Mouse (Mus musculus) liver, embryonic 14.5 days (tissue): Measurements from ENCODE around the gene Patz1. TPM values are rescaled to one million over a fixed set of nuclear protein-coding genes. Genes with fewer than 3 reads are reported as not detected.

Source experiments
- ATAC-seq: fragments of 200-750 bp; cut with Nextera tagmentation; 2 replicates; pipeline ENCODE4 v1.8.0; 2017; ENCODE audit warnings: moderate number of reproducible peaks, mild to moderate bottlenecking, moderate library complexity; ENCODE audit not compliant: insufficient read depth
- DNase-seq, 3 experiments: peaks; one replicate each; pipeline ENCODE4 v3.0.0-alpha.2; 2012 to 2013; ENCODE audit warnings: low read depth in 3 of 3, low spot score in 3 of 3
- H3K27ac ChIP-seq: fragments of 300-500 bp; sonication (generic); 2 replicates; pipeline ENCODE4 v1.5.1; 2014; ENCODE audit warnings: moderate library complexity, mild to moderate bottlenecking, control low read depth, inconsistent platforms
- H3K27me3 ChIP-seq: fragments of 300-500 bp; sonication (generic); 2 replicates; pipeline ENCODE4 v1.6.1; 2014; ENCODE audit warnings: mild to moderate bottlenecking, low read length, moderate library complexity; ENCODE audit not compliant: control insufficient read depth, insufficient read depth
- H3K36me3 ChIP-seq: fragments of 300-500 bp; sonication (generic); replicated peaks from 2 replicates; pipeline ENCODE4 v1.6.1; 2014; ENCODE audit warnings: low read depth; ENCODE audit not compliant: control insufficient read depth, insufficient read depth
- H3K4me1 ChIP-seq, 2 experiments: fragments of 200-500 bp in 1 of 2; fragments of 300-500 bp in 1 of 2; sonication (generic) in 1 of 2; replicated peaks; 2 replicates each; pipeline ENCODE4 v1.6.1; 2012 to 2014; ENCODE audit warnings: antibody characterized with exemption in 1 of 2, inconsistent platforms in 1 of 2, low read length in 1 of 2; ENCODE audit not compliant: control insufficient read depth in 2 of 2, insufficient read depth in 2 of 2
- H3K4me2 ChIP-seq: fragments of 300-500 bp; sonication (generic); 2 replicates; pipeline ENCODE4 v1.6.1; 2014; ENCODE audit warnings: low read depth, mild to moderate bottlenecking, control low read depth, moderate library complexity
- H3K4me3 ChIP-seq, 2 experiments: fragments of 200-500 bp in 1 of 2; fragments of 300-500 bp in 1 of 2; sonication (generic) in 1 of 2; 2 replicates each; pipeline ENCODE4 v1.5.1; 2012 to 2014; ENCODE audit warnings: low read depth in 2 of 2, low read length in 2 of 2, mild to moderate bottlenecking in 2 of 2, control low read depth in 1 of 2, inconsistent platforms in 1 of 2, moderate library complexity in 1 of 2; ENCODE audit not compliant: insufficient read depth in 1 of 2
- H3K9ac ChIP-seq: fragments of 300-500 bp; sonication (generic); replicated peaks from 2 replicates; pipeline ENCODE4 v1.6.1; 2014; ENCODE audit warnings: mild to moderate bottlenecking, control low read depth, moderate library complexity
- H3K9me3 ChIP-seq: fragments of 300-500 bp; sonication (generic); 2 replicates; pipeline ENCODE4 v1.6.1; 2016; ENCODE audit warnings: low read length, mixed read lengths; ENCODE audit not compliant: control insufficient read depth
- CTCF ChIP-seq: IDR thresholded peaks from 2 replicates; pipeline ENCODE4 v1.5.1; 2016; ENCODE audit warnings: antibody characterized with exemption, low read depth, control low read depth
- EP300 ChIP-seq: IDR thresholded peaks from 2 replicates; pipeline ENCODE4 v1.6.1; 2016; ENCODE audit warnings: antibody characterized with exemption, low read depth
- WGBS: fragments of 180-500 bp; shearing (Covaris S2); extraction: QIAGEN DNeasy Blood & Tissue Kit; methylation state at CpG from one replicate; pipeline ENCODE4 v1.1.7; 2014; ENCODE audit not compliant: insufficient replicate concordance; 5-methylcytosine and 5-hydroxymethylcytosine counted together
- polyA plus RNA-seq, 2 experiments: library from polyadenylated mRNA; depleted of rRNA in 1 of 2; stranded (reverse) in 1 of 2; unstranded in 1 of 2; fragments of >200 nt; fragmentation: Nextera tagmentation in 1 of 2; extraction: Ambion mirVana in 1 of 2; gene quantifications; 2 replicates each; pipeline versions ENCODE4 v1.2.1 to v1.2.3; 2012 to 2014

Gene Patz1
- polyA plus RNA-seq, 2 experiments: 11.6 to 16.2 TPM

DNA sequence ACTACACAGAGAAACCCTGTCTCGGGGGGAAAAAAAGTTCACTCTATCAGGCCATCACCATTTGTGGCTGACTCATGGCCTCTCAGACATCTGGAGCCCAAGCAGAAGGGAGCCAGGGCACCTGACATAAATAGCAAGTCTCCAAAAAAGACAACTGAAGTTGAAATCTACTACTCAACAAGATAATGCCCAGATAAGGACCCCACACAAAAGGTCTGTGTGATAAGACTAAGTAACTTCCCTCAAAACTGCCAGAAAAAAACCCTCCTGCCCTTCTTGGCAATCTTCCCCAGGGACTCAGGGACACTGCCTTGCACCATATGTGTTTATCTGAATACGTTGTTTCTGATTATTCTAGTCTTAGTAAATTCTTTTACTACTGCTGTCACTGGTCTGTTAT, 8.9 kb upstream of the Patz1 start:
- DNase-seq (no peak), ATAC-seq (no peak)
- no peaks in the 10 kb centered on the region for H3K27me3 ChIP-seq
- WGBS: 33% methylated on average over 2 of the region's 2 CpGs
- no peak overlapping the region for H3K4me3 ChIP-seq
- no peaks in the 10 kb centered on the region for H3K4me1 ChIP-seq
- TF ChIP-seq CTCF (no peak), EP300 (no peak)
- no peaks in the 10 kb centered on the region; the same call in none of the 2 replicates for H3K9me3 ChIP-seq
- no peak overlapping the region for H3K9ac ChIP-seq
- H3K36me3 ChIP-seq: no peaks in the 10 kb centered on the region
- no peak overlapping the region for H3K27ac ChIP-seq
- H3K4me2 ChIP-seq: no peak overlapping the region

DNA sequence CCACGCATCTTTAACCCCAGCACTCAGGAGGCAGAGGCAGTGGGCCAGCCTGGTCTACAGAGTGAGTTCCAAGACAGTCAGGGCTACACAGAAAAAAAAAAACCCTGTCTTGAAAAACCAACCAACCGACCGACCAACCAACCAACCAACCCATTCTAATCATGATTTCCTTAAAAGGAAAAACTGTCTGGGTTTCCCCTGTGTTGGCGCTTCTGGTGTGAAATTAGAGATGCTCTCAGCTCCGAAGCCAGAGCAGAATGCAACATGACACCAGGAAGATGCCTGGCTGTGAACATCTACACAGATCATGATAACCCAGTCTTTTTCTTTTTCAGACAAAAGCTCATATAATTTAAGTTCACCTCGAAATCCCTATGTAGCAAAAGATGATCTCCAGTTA, 5.8 kb upstream of the Patz1 start:
- Histone ChIP-seq H3K4me1 (peaks cover 0 to 2% of the 10 kb centered on the region in 2 experiments; a peak in 1 of 4 replicates), H3K4me2 (no peak overlapping the region), H3K9ac (no peak overlapping the region), H3K36me3 (no peaks in the 10 kb centered on the region), H3K27me3 (no peaks in the 10 kb centered on the region), H3K9me3 (no peaks in the 10 kb centered on the region; the same call in none of the 2 replicates), H3K4me3 (no peak overlapping the region), H3K27ac (no peak overlapping the region)
- 69% methylated on average over 6 of the region's 6 CpGs for WGBS
- ATAC-seq (no peak), DNase-seq (no peak)
- TF ChIP-seq EP300: no peak
- no peak for TF ChIP-seq CTCF

DNA sequence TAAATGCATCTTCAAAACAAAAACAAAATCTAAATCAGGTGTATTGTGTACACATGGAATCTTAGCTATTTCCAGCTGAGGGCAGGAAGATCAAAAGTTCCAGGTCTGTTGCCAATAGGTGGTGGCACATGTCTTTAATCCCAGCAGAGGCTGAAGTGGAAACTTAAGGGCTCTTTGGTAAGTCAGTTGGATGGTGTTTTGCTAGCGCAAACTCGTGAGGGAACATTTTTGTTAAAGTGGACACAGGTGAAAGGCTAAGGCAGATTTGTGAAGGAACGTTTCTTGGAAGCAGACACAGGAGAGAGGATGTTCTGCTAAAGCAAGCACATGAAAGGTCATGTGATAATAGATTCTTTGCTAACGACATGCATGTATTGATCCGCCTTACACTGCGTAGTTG, 5.0 kb upstream of the Patz1 start:
- Histone ChIP-seq H3K4me1 (peaks cover 0 to 8% of the 10 kb centered on the region in 2 experiments; a peak in 2 of 4 replicates), H3K4me3 (no peak overlapping the region), H3K27ac (no peak overlapping the region), H3K4me2 (no peak overlapping the region), H3K9me3 (no peaks in the 10 kb centered on the region; the same call in none of the 2 replicates), H3K27me3 (no peaks in the 10 kb centered on the region), H3K9ac (no peak overlapping the region), H3K36me3 (no peaks in the 10 kb centered on the region)
- TF ChIP-seq EP300 (no peak), CTCF (no peak)
- ATAC-seq (no peak), DNase-seq (no peak)
- 79% methylated on average over 6 of the region's 6 CpGs for WGBS

DNA sequence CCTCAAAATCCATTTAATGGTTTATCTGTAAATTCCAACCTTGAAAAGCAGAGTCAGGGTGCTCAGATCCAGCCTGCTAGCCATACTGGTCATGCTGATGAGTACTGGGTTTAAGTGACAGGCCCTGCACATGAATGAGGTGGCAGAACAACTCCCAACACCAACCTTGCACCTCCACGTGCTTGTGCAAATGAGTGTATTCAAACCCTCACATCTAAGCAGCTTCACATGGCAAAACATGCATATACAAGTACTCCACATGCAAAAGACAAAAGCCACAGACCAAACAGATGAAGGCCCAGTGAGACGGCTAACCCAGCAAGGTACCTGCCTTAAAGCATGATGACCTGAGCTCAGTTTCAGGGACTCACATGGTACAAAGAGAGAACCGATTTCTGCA, 2.7 kb upstream of the Patz1 start:
- DNase-seq: no peak
- 70% methylated on average over 3 of the region's 3 CpGs for WGBS
- H3K36me3 ChIP-seq: no peaks in the 10 kb centered on the region
- no peaks in the 10 kb centered on the region for H3K27me3 ChIP-seq
- no peak overlapping the region for H3K9ac ChIP-seq
- H3K9me3 ChIP-seq: no peaks in the 10 kb centered on the region; the same call in 1 of the 2 replicates
- H3K27ac ChIP-seq: no peak overlapping the region
- ATAC-seq: no peak
- no peak overlapping the region for H3K4me2 ChIP-seq
- peaks cover 0 to 9% of the 10 kb centered on the region in 2 experiments; a peak in 2 of 4 replicates for H3K4me1 ChIP-seq
- no peak for TF ChIP-seq EP300
- TF ChIP-seq CTCF: no peak
- H3K4me3 ChIP-seq: no peak overlapping the region

DNA sequence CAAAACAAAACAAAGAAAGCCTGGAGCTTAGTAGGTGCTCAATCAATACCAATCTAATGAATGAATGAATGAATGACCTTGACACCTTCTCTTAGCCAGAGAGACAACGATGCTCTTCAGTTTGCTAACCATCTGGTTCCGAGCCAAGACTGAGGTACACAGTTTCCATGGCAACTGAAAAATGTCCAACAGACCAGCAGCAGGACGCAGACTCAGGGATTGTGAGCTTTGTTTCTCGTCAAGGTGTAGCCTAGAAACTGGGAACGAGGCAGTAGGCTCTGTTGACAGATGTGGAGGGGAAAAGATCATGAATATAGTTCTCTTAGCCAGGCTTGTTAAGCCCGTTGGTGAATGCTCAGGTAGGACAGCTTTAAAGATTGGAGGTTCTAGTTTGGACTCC, 1.5 kb upstream of the Patz1 start:
- H3K9ac ChIP-seq: no peak overlapping the region
- ATAC-seq (no peak), DNase-seq (no peak)
- WGBS: 65% methylated on average over 6 of the region's 6 CpGs
- no peaks in the 10 kb centered on the region for H3K36me3 ChIP-seq
- H3K4me1 ChIP-seq: peaks cover 0 to 15% of the 10 kb centered on the region in 2 experiments; a peak in 3 of 4 replicates
- no peaks in the 10 kb centered on the region for H3K9me3 ChIP-seq
- no peaks in the 10 kb centered on the region for H3K27me3 ChIP-seq
- no peak overlapping the region for H3K27ac ChIP-seq
- no peak overlapping the region for H3K4me3 ChIP-seq
- no peak overlapping the region for H3K4me2 ChIP-seq
- TF ChIP-seq CTCF: no peak
- TF ChIP-seq EP300: no peak
